Mouse (Mus musculus): ENCODE measurements around the gene Tsacc.
A peak's percentile ranks its signal among the peaks of the same experiment; 100 is the strongest.
"Not testable (repeated sequence)": the region's sequence is repeated elsewhere in the genome, so short reads cannot be mapped to it uniquely, and the experiment has no call there.

The Tsacc gene

DNA sequence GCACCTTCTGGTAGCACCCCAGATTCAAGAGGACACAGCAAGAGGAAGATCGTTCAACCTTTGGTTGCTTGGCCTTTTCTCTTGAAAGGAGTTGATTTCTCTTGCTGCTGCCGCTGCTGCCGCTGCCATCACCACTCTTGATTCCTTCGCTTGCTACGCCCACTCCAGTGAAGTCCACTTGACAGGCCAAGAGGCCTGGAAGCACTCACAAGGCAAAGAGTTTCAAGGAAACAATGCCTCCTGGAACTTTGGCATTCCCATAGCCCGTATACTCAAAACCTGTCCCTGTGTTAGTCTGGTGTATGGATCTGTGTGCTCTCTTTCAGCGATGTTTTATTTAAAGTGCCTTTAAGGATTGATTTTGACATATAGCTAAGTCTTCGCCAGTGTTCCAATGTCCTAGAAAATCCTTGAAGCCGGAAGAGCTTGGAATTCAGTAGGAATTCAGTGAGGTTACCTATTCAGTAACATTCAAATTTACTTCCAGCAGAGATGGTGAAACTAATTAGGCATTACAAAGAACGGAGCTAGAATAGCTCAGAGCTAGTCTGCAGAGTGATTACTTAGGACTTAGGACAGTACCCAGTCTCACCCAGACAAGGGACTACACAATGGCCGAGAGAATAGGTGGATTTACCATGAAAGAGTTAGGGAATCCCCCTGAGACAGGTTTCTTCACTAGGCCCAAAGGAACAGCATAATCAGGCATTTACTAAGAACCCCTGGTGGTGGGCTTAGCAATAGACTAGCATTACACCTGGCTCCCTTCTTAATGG lies 15.5 kb downstream of the Tsacc start:
- DNase-seq = not testable (repeated sequence)

- DNase-seq = no peak
Measured at GRCm38 (mm10) chr3:88280035-88280434, 16.8 kb downstream of the Tsacc start.

DNA sequence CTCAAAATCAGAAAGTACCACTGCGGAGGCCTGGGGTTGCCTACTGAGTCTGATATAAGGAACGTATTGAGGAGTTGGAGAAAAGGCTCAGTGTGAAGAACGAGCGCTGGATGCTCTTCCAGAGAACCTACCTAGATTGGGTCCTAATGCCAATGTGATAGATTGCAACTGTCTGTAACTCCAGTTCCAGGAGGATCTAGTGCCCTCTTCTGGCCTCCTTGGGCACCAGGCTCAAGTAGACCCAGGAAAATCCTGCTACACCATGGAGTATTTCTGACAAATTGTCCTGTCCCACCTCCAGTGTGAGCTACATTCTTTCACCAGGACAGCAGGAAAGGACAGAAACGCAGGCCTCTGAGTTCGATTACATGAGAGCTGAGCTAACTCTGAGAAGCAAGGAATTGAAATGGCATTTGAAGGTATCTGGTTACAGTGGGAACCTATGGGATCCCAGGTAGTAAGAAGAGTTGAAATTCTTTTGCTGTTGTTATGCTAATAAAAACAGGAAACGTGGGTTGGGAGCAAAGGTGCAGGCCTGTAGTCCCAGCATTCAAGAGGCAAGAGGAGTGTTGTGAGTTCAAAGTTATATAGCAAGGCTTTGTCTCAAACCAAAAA lies 20.2 kb downstream of the Tsacc start:
- DNase-seq = peak; percentile 41

DNA sequence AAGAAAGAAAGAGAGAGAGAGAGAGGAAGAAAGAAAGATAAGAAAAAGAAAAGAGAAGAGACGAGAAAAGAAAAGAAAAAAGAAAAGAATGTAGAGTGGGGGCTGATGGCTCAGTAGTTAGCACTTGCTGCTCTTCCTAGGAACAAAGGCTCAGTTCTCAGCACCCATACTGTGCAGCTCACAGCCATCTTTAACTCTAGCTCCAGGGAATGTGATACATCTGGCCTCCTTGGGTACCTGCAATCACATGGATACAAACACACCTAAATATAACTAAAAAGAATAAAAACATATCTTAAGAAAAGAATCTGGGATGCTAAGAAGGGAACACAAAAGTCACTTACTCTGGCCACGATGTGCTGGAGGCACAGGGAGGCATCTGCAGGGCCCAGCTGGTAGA lies 20.7 kb downstream of the Tsacc start:
- DNase-seq = no peak

GRCm38 (mm10) chr3:88274002-88274401 lies 22.8 kb downstream of the Tsacc start:
- DNase-seq = no peak

GRCm38 (mm10) chr3:88271859-88272258 lies 24.9 kb downstream of the Tsacc start:
- no peak for DNase-seq

GRCm38 (mm10) chr3:88271298-88271697 lies 25.5 kb downstream of the Tsacc start:
- not testable (repeated sequence) for DNase-seq

GRCm38 (mm10) chr3:88268991-88269390 lies 27.8 kb downstream of the Tsacc start:
- DNase-seq = no peak

DNA sequence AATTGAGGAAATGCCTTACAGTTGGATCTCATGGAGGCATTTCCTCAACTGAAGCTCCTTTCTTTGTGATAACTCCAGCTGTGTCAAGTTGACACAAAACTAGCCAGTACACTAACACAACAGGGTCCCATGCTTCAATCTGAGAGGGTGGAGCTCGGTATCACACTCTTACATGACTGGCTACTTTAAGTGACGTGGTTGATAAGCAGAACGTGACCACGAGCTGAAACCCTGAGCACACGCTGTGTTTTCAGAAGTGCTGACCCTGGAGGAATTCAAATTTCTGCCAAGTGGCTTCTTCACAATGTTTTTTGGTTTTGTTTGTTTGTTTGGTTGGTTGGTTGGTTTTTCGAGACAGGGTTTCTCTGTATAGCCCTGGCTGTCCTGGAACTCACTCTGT lies 28.8 kb downstream of the Tsacc start:
- not testable (repeated sequence) for DNase-seq

DNA sequence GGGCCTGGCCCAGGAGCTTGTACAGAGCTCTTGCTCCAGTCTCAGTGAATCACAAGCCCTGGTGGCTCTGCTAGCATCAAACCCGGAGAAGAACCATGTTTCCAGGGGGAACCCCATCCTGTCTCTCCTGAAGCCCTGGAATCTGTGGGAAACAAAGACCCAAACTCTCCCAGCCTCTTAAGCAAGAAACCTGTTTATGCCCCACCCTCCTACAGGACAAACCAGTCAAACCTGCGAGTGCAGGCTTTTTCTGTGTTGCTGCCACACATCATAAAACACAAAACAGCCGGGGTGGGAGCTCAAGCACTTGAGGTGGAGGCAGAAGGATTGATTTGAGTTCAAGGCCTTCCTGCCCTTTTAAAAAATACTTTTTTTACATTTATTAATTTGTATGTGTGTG lies 34.5 kb downstream of the Tsacc start:
- DNase-seq = no peak

GRCm38 (mm10) chr3:88256382-88256781 lies 40.4 kb downstream of the Tsacc start:
- no peak for DNase-seq

- DNase-seq = no peak
Measured at GRCm38 (mm10) chr3:88255950-88256349, 40.8 kb downstream of the Tsacc start.

DNA sequence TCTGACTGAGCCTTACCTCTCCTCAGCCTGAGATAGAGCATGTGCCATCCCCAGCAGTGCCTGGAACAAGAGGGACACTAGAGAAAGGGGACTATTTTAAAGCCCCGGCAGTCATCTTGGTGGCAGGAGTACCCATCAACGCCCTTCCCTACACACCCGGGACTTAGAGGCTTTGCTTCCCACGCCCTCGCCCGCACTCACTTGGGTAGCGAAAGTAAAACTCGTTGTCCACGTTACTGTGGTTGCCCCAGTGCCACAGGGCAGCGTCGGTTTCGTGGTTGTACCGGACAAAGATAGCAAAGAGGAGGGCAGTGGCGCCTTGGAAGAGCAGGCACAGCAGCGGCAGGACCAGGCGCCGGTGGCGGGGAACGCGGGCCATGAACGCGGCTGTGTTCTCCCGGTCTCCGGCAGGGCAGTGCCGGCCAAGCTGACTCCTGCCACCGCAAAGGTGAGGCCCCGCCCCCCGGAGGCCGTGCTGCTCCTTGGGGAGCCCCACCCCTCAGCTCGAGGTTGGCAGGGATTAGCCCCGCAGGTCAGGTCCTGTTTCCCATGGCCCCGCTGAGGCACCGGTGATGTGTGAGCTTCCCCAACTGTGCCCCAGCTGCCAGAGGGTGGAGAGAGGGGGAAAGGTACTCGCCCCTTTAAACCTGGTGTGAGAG lies 42.4 kb downstream of the Tsacc start, which contains the start of gene Rhbg:
Gene Rhbg, minus strand, starts transcription at position 442 of the 659 bp plus-strand sequence.
- peak; percentile 58 for DNase-seq

DNA sequence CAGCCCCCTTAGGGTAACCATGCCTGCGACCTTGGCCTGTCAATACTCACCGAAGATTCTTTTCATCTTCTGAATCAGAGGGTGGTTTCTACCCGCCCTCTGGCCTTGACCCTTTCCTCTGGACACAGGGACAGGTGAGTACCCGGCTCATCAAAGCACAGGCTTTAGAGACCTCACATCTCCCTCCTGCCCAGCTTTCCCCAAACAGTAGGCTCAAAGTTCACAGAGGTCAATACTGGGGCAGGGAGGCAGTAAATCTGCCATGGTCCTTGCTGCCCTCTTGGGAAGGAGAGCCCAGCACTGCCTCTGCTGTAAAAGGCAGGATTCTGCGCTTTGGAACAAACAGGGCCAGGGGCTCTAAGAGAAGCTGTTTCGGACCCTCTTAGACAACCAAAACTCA lies 44.1 kb downstream of the Tsacc start:
- DNase-seq = no peak

- no peak for DNase-seq
Measured at GRCm38 (mm10) chr3:88248406-88248805, 48.4 kb downstream of the Tsacc start.

- no peak for DNase-seq
Measured at GRCm38 (mm10) chr3:88247666-88248065, 49.1 kb downstream of the Tsacc start.

- DNase-seq = peak; percentile 77
Measured at GRCm38 (mm10) chr3:88245811-88246210, 51.0 kb downstream of the Tsacc start.

DNA sequence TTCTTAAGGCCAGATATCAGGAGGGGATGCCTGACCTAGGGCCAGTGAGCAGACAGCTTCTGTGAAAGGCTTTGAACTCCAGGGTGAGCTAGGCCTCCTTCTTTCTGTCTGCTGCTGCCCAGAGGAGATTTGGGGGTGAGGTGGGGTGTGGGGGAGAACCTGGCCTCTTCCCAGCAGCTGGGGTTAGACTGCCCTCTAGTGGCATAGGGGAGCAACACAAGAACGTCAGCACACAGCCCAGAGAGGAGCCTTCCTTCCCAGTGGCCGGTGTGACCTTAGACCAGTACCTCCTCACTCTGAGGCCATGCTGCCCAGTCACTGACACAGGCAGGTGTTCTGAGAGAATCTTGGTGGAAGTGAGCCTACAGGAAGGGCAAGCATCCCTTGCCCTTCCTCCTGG lies 52.7 kb downstream of the Tsacc start:
- DNase-seq = peak; percentile 72

GRCm38 (mm10) chr3:88242531-88242930 lies 54.3 kb downstream of the Tsacc start:
- peak; percentile 88 for DNase-seq

- DNase-seq = peak; percentile 80
Measured at GRCm38 (mm10) chr3:88241045-88241786, 55.6 kb downstream of the Tsacc start.

DNA sequence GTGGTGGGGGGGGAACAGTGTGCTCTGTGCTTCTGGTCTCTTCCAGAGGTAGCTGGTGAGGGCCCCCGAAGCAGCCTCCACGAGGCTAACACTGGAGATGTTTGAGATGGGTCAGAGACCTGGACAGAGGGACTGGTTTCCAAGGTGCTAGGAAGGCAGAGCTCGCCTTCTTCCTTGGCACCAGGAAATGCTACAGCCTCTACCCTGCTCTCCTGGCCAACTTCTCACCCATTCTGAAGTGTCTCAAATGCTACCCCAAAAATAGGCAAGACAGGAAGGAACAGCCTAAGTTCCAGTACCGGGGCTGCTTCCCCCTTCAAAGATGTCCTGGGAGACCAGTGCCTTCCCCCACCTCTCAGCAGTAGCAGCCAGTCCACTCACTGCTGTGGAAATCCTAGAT lies 57.4 kb downstream of the Tsacc start:
- DNase-seq = no peak

DNA sequence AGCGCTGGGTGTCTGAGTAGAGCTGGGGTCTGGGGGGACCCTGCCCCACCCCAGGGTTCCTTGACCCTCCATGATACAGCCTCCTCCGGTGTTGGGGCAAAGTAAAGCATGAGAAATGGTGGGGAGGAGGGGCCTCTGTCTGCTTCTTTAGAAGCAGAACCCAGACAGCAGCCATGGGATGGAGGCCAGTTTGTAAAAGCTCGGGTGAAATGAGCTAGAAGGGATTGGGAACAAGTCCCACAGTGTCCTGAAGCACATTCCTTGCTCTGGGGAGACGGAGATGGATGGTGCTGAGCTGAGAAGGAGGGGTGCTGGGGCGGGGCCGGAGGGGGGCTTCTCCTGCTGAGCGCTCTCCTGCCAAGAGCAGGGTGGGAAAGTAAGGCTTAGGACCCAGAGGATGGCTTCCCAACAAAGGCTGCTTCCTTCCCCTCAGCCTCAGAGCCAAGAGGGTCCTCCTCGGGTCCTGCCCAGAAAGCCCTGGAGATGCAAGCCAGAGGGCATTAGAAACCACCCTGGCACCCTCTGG lies 57.9 kb downstream of the Tsacc start:
- DNase-seq = no peak
